Mouse (Mus musculus): ENCODE measurements around the gene Serpina1f.
A peak's percentile ranks its signal among the peaks of the same experiment; 100 is the strongest.
"Not testable (repeated sequence)": the region's sequence is repeated elsewhere in the genome, so short reads cannot be mapped to it uniquely, and the experiment has no call there.

Gene Serpina1f

DNA sequence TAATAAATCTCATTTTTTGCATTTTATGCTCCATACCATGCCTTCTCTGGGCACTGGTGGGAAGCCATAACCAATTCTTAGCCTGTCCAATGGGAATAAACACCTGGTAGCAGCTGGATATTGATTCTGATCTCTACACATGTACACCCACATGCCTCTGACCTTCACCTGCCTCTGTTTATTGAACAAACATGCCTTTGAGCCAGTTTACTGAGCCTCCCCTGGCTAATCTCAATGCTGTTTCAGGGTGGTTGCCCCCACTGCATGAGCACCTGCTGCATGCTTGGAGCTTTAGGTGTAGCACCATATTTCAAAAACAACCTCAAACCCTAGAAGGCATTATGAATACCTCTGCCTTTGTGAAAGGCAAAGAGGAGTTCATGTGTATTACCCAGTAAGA, 33.3 kb downstream of the Serpina1f start:
- DNase-seq (ENCODE audit: low spot score in 2 of 2), result not testable (repeated sequence)

DNA sequence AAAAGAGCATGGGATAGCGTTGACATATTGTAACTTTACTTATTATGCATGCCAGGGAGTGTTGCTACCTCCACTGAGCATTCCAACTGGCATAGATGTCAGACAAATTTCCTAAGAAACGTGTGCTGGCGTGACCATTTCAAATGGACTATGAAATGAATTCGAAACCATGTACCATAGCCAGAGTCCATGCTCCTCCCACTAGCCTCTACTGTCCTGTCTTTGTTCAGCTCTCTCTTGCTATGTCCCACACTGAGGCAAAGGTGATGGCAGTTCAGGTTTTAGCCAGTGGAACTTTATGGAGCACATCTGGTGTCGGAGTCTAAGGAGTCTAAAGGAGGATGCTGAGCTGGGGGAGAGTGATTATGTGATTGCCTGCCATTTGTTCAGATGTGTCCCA, 35.3 kb downstream of the Serpina1f start:
- no peak for DNase-seq (ENCODE audit: low spot score in 2 of 2)

DNA sequence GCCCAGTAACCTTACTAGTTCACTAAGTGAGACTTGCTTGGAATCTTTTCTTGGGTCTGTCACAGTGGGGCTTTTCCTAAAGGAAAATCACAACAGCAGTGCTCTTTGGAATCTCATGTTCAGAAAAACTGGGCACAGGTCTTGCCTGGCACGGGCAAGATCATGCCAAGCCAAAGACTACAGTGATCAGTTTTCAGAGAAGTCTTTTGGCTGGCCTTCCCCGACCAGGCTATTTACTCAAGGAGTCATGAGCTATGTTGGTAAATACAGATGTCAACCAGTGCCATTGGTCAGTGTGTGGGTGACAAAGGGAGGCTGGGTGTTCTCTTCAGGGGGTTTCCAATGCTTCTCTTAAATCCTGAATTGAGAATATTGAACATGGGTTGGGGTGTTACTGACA, 36.2 kb downstream of the Serpina1f start:
- DNase-seq (ENCODE audit: low spot score in 2 of 2), result no peak

DNA sequence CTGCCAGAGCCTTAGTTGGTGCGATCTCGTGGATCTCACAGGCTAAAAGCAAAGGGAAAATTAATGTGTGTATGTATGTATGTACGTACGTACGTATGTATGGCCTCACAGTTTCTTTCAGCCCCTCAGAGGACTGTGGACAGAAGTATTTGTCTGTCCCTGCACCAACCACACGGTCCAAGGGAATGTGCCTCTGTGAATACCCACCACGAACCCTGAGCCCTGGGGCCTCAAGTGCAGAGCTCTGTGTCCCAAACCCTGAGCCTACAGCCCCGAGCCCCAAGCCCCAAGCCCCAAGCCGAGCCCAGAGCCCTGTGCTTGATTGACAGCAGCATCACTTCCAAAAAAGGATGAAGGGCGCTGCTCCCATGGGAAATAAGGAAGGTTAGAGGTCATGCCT, 37.3 kb downstream of the Serpina1f start:
- DNase-seq (ENCODE audit: low spot score in 2 of 2), result no peak

DNA sequence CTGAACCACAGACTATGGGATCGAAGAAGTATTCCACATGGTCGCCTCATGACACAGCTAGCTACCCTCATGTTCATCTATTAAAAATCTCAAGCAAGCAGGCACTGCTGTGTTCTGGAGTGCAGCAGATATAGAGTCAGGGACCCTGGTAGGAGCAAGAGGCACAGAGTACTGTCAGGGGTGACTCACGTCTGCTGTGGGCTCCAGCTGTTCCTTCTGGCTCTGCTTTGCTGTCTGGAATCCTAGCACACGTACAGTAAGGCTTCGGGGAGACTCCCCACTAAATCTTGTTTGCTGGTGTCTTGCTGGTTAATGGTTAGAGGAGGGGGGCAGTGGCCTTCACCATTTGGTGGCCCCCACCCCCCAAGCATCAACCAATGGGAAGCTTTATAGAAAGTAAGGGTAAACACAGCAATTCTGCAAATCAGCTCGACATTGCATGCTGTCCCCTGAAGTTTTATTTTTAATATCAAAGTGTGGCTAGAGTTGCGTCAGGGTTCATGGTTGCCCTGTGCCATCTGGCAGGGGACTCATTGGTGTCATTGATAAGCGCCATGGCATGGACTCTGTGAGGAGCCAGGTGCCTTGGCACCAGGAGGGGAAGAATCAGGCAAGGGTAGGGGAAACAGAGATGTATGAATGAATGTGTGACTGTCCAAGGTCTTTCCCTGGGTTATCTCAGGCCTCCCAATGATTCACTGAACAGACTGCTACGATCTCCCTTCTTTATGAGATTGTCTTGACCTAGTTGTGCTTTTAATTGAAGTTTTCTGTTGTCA, 38.3 kb downstream of the Serpina1f start, which contains the start of gene Serpina6:
TSS of gene Serpina6 (minus strand) at position 365 of the 779 bp plus-strand sequence.
- DNase-seq (ENCODE audit: low spot score in 2 of 2), result no peak

DNA sequence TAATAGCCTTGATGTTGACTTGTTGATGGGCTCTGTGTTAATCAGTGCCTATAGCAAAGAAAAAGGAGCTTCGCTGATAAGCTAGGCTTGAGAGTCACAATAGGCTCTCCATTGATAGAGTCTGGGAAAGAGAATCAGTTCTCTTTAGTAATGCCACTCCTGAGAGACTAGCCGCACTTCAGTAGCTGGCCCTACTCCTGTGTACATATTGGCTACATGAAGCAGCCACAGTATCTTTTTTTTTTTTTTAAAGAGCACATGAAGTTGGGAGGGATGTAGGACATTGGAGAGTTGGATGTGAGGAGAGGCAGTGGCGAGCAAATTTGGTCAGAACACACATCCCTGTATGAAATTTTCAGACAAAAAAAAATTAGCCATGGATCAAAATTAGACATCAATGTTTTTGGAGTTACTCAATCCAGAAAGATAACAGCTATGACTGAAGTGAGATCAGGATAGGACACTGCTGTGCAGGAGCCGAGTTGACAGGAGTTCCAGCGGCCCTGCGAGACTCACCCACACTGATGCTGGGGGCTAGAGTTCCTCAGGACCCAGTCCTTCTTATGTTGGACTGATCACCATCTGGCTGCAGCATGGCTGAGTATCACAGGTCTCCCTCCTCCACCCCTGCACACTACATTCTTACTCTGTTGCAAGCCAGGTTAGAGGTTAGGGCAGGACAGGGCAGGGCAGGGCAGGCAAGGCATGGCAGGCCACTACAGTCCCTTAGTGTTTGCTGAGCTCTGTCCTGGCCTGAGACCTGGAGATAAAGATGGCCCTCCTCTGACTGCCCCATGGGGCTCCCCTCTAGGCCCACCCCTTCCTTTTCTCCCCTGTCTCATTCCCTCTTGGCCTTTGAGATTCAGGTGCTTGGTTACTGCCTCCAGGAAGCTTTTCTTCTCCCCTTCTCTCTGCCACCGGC, 39.9 kb downstream of the Serpina1f start:
- no peak for DNase-seq (ENCODE audit: low spot score in 2 of 2)

DNA sequence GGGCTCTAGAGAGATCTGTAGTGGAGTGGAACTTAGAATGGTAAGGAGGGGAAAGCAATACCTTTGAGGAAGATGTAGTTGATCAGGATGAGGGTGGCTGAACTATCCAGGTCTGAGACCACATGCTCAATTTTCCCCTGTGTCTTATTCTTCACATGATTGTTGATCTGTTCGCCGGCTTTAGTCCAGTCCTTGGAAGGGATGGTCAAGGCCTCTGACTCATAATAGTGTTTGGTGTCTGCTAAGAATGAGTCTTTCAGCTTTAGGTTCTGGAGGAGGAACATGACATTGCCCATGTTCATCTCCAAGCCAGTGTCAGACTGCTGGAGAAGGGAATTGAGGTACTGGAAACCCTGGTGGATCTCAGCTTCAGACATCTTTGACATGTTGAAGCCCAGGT, 41.5 kb downstream of the Serpina1f start:
- no peak for DNase-seq (ENCODE audit: low spot score in 2 of 2)

DNA sequence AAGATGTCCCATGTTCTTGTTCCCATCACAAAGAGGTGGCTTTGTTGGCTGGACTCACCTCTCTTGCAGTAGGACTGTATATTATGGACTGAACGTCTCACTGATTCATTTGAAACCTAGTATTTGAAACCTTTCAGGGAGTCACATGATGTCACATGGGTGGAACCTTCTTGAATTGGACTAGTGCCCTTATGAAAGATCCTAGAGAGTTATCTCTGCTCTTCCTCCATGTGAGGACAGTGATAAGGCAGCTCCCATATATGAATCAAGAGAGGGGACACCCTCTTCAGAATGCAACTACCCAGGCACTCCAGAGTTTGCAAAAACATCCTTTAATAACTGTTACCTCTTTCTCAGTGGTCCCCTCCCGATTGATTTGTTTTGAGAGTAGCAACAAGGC, 49.0 kb downstream of the Serpina1f start:
- DNase-seq (ENCODE audit: low spot score in 2 of 2), result no peak

DNA sequence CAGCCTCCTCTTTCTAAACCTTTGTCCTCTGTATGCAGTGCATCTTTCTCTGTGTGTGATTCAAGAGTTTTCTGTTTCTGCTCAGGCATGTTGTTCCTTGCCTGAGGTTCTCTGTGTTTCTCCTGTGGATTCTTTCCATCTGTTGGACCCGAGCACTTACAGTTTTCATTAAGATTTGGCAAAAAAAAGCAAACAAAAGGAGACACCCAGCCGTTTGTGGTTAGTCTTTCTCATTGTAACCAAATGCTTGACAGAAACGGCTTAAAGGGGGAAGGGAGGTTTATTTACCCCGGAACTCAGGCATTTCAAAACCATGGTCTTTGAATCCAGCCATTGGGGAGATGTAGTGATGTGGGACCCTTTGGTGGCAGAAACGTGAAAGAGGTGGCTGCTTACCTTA, 50.7 kb downstream of the Serpina1f start:
- no peak for DNase-seq (ENCODE audit: low spot score in 2 of 2)

DNA sequence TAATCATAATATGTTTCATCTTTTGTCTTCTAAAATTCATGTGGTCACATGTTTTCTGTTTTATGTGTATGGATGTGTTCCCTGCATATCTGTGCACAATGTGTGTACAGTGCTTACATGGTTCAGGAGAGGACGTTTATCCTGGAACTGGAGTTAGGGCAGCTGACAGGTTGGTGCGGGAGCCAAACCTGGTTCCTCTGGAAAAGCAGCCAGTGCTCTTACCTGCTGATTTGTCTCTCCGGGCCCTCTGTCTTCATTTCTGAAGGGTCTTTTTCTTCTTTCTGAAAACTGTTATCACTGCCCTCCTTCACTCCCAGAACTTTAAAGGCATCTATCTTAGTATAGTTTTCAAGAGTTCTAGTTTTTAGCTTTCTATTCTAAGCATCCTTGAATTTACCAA, 51.5 kb downstream of the Serpina1f start:
- no peak for DNase-seq (ENCODE audit: low spot score in 2 of 2)

DNA sequence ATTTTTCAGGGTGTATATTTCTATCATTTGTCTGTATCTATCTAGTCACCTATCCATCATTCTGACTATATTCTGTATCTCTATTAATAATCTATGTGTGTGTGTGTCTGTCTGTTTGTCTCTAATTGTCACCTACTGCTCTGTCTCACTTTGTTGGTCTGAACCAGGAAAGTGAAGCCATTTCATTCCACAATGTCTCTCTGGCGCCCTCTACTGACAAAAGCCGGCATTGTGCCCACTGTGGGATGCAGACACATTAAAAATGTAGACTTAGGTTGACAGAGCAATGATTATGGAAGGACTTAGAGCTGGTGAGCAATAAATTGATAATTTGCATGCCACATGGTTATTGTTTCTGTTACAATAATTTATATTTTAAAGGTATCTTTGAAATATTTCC, 52.0 kb downstream of the Serpina1f start:
- peak; percentile 20 to 77 for DNase-seq (ENCODE audit: low spot score in 2 of 2)

Measured in frontal cortex, postnatal 10 days (tissue).